Mouse (Mus musculus): ENCODE data around the gene Dnmt3l. TPM values are rescaled to one million over a fixed set of nuclear protein-coding genes. Genes with fewer than 3 reads are reported as not detected.
A peak's percentile ranks its signal among the peaks of the same experiment; 100 is the strongest.
"Not testable (repeated sequence)": the region's sequence is repeated elsewhere in the genome, so short reads cannot be mapped to it uniquely, and the experiment has no call there.

The Dnmt3l gene
- polyA plus RNA-seq, 2 experiments, result 0.08 TPM; not detected in 1

GRCm38 (mm10) chr10:78015489-78015888 lies 26.3 kb upstream of the Dnmt3l start:
- H3K4me2 ChIP-seq (ENCODE audit: low read depth), result no peak overlapping the region
- H3K9ac ChIP-seq (replicated peaks), result no peak overlapping the region
- no peaks in the 10 kb centered on the region for H3K9me3 ChIP-seq (ENCODE audit: control insufficient read depth, low read length)
- H3K36me3 ChIP-seq (replicated peaks; ENCODE audit: control insufficient read depth, insufficient read depth, low read depth), result no peaks in the 10 kb centered on the region
- no peak overlapping the region for H3K4me3 ChIP-seq (ENCODE audit: insufficient read depth in 1 of 2, low read depth in 2 of 2, low read length in 2 of 2)
- H3K27ac ChIP-seq, result no peak overlapping the region
- TF ChIP-seq CTCF (IDR thresholded peaks at IDR 0.05; ENCODE audit: low read depth), result no peak
- TF ChIP-seq EP300 (IDR thresholded peaks at IDR 0.05; ENCODE audit: low read depth), result no peak
- 84% methylated on average over 1 of the region's 1 CpGs for WGBS (ENCODE audit: insufficient replicate concordance)
- H3K4me1 ChIP-seq (replicated peaks; ENCODE audit: control insufficient read depth in 2 of 2, insufficient read depth in 2 of 2, low read length in 1 of 2), result peaks cover 6 to 16% of the 10 kb centered on the region in 2 experiments
- ATAC-seq (ENCODE audit: insufficient read depth) (no peak), DNase-seq (ENCODE audit: low read depth in 3 of 3, low spot score in 3 of 3) (no peak)
- no peaks in the 10 kb centered on the region for H3K27me3 ChIP-seq (ENCODE audit: control insufficient read depth, insufficient read depth, low read length)

- H3K4me1 ChIP-seq (replicated peaks; ENCODE audit: control insufficient read depth in 2 of 2, insufficient read depth in 2 of 2, low read length in 1 of 2), result peaks cover 2 to 11% of the 10 kb centered on the region in 2 experiments
- H3K36me3 ChIP-seq (replicated peaks; ENCODE audit: control insufficient read depth, insufficient read depth, low read depth), result no peaks in the 10 kb centered on the region
- ATAC-seq (ENCODE audit: insufficient read depth), result no peak
- no peak overlapping the region for H3K9ac ChIP-seq (replicated peaks)
- 44% methylated on average over 5 of the region's 5 CpGs for WGBS (ENCODE audit: insufficient replicate concordance)
- H3K4me2 ChIP-seq (ENCODE audit: low read depth), result no peak overlapping the region
- no peaks in the 10 kb centered on the region for H3K9me3 ChIP-seq (ENCODE audit: control insufficient read depth, low read length)
- H3K27ac ChIP-seq, result no peak overlapping the region
- no peak overlapping the region for H3K4me3 ChIP-seq (ENCODE audit: insufficient read depth in 1 of 2, low read depth in 2 of 2, low read length in 2 of 2)
- no peak for DNase-seq (ENCODE audit: low read depth in 3 of 3, low spot score in 3 of 3)
- no peaks in the 10 kb centered on the region for H3K27me3 ChIP-seq (ENCODE audit: control insufficient read depth, insufficient read depth, low read length)
- TF ChIP-seq EP300 (IDR thresholded peaks at IDR 0.05; ENCODE audit: low read depth) (no peak), CTCF (IDR thresholded peaks at IDR 0.05; ENCODE audit: low read depth) (no peak)
These were observed 25.4 kb upstream of the Dnmt3l start for GRCm38 (mm10) chr10:78016366-78016765.

DNA sequence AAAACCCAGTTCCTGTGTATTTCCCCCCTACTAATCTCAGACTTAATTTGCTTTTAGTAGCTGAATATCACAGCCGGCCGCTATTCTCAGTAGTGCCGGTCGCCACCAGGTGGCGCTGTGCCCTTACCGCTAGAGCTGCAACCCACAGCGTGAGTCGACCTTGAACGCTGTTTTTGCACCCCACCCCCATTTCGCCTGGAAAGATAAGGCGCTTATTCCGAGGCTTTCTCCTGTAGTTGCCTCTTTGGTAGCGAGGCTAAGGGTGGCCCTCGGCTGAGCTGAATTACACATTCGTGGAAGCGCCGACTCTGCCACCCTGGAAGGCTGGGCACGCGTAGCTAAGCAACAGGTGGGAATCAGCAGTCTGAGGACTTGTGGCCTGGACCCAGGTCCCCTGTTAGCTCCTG lies 22.9 kb upstream of the Dnmt3l start:
- H3K9me3 ChIP-seq (ENCODE audit: control insufficient read depth, low read length), result no peaks in the 10 kb centered on the region
- H3K27ac ChIP-seq, result no peak overlapping the region
- H3K9ac ChIP-seq (replicated peaks), result no peak overlapping the region
- TF ChIP-seq CTCF (IDR thresholded peaks at IDR 0.05; ENCODE audit: low read depth), result peak; percentile 99
- no peak for TF ChIP-seq EP300 (IDR thresholded peaks at IDR 0.05; ENCODE audit: low read depth)
- peaks cover 2 to 11% of the 10 kb centered on the region in 2 experiments for H3K4me1 ChIP-seq (replicated peaks; ENCODE audit: control insufficient read depth in 2 of 2, insufficient read depth in 2 of 2, low read length in 1 of 2)
- peak; percentile 72; the same call in 1 of the 2 replicates for ATAC-seq (ENCODE audit: insufficient read depth)
- no peaks in the 10 kb centered on the region for H3K36me3 ChIP-seq (replicated peaks; ENCODE audit: control insufficient read depth, insufficient read depth, low read depth)
- DNase-seq (ENCODE audit: low read depth in 3 of 3, low spot score in 3 of 3), result peak; percentile 71 to 73 (median 73)
- H3K27me3 ChIP-seq (ENCODE audit: control insufficient read depth, insufficient read depth, low read length), result no peaks in the 10 kb centered on the region
- peak overlapping the region in 1 of 2 experiments; percentile 50; a peak in 2 of 4 replicates for H3K4me3 ChIP-seq (ENCODE audit: insufficient read depth in 1 of 2, low read depth in 2 of 2, low read length in 2 of 2)
- 17% methylated on average over 19 of the region's 19 CpGs for WGBS (ENCODE audit: insufficient replicate concordance)
- H3K4me2 ChIP-seq (ENCODE audit: low read depth), result peak overlapping the region; percentile 65

- no peak for ATAC-seq (ENCODE audit: insufficient read depth)
- Histone ChIP-seq H3K4me3 (ENCODE audit: insufficient read depth in 1 of 2, low read depth in 2 of 2, low read length in 2 of 2) (no peak overlapping the region), H3K9me3 (ENCODE audit: control insufficient read depth, low read length) (no peaks in the 10 kb centered on the region), H3K27me3 (ENCODE audit: control insufficient read depth, insufficient read depth, low read length) (no peaks in the 10 kb centered on the region), H3K36me3 (replicated peaks; ENCODE audit: control insufficient read depth, insufficient read depth, low read depth) (no peaks in the 10 kb centered on the region), H3K27ac (no peak overlapping the region), H3K9ac (replicated peaks) (no peak overlapping the region), H3K4me1 (replicated peaks; ENCODE audit: control insufficient read depth in 2 of 2, insufficient read depth in 2 of 2, low read length in 1 of 2) (peaks cover 2 to 11% of the 10 kb centered on the region in 2 experiments), H3K4me2 (ENCODE audit: low read depth) (no peak overlapping the region)
- TF ChIP-seq EP300 (IDR thresholded peaks at IDR 0.05; ENCODE audit: low read depth), result no peak
- no peak for TF ChIP-seq CTCF (IDR thresholded peaks at IDR 0.05; ENCODE audit: low read depth)
- no peak for DNase-seq (ENCODE audit: low read depth in 3 of 3, low spot score in 3 of 3)
- 69% methylated on average over 4 of the region's 4 CpGs for WGBS (ENCODE audit: insufficient replicate concordance)
These were observed 22.5 kb upstream of the Dnmt3l start for GRCm38 (mm10) chr10:78019291-78019690.

- H3K9ac ChIP-seq (replicated peaks); ATAC-seq (ENCODE audit: insufficient read depth); H3K27ac ChIP-seq; H3K4me3 ChIP-seq (ENCODE audit: insufficient read depth in 1 of 2, low read depth in 2 of 2, low read length in 2 of 2); H3K9me3 ChIP-seq (ENCODE audit: control insufficient read depth, low read length); H3K4me2 ChIP-seq (ENCODE audit: low read depth); H3K27me3 ChIP-seq (ENCODE audit: control insufficient read depth, insufficient read depth, low read length); DNase-seq (ENCODE audit: low read depth in 3 of 3, low spot score in 3 of 3); H3K36me3 ChIP-seq (replicated peaks; ENCODE audit: control insufficient read depth, insufficient read depth, low read depth): not testable (repeated sequence)
- WGBS (ENCODE audit: insufficient replicate concordance), result 91% methylated on average over 6 of the region's 11 CpGs
- H3K4me1 ChIP-seq (replicated peaks; ENCODE audit: control insufficient read depth in 2 of 2, insufficient read depth in 2 of 2, low read length in 1 of 2), result peaks cover 2 to 11% of the 10 kb centered on the region in 2 experiments
These were observed 21.8 kb upstream of the Dnmt3l start for GRCm38 (mm10) chr10:78019984-78020383.
